Mouse (Mus musculus): Measurements from ENCODE around the gene Abhd14b. TPM values are rescaled to one million over a fixed set of nuclear protein-coding genes. Genes with fewer than 3 reads are reported as not detected.
"Not testable (repeated sequence)": the region's sequence is repeated elsewhere in the genome, so short reads cannot be mapped to it uniquely, and the experiment has no call there.

Gene Abhd14b
- total RNA-seq, 4 experiments from 2014 or later = 14.7 to 17.7 (median 17.0) TPM

DNA sequence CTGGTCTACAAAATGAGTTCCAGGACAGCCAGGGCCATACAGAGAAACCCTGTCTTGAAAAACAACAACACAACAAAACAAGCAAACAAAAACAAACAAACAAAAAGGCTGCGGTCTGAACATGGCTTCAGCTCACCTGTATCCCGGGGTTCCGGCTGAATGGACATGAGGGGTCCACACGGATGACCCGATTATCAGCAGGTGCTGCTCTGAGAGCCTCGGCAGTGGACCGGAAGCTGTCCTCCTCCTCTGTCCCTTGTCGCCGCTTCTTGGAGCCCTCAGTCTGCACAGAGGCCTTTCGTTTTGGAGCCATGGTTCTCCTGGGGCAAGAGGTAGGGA lies 28.4 kb downstream of the Abhd14b start, which contains the start of gene Rrp9:
Rrp9 (plus strand) TSS at position 301 of the 339 bp plus-strand sequence.
- peak in 1 of 2 experiments; percentile 3 for DNase-seq (ENCODE audit: low spot score in 2 of 2)

DNA sequence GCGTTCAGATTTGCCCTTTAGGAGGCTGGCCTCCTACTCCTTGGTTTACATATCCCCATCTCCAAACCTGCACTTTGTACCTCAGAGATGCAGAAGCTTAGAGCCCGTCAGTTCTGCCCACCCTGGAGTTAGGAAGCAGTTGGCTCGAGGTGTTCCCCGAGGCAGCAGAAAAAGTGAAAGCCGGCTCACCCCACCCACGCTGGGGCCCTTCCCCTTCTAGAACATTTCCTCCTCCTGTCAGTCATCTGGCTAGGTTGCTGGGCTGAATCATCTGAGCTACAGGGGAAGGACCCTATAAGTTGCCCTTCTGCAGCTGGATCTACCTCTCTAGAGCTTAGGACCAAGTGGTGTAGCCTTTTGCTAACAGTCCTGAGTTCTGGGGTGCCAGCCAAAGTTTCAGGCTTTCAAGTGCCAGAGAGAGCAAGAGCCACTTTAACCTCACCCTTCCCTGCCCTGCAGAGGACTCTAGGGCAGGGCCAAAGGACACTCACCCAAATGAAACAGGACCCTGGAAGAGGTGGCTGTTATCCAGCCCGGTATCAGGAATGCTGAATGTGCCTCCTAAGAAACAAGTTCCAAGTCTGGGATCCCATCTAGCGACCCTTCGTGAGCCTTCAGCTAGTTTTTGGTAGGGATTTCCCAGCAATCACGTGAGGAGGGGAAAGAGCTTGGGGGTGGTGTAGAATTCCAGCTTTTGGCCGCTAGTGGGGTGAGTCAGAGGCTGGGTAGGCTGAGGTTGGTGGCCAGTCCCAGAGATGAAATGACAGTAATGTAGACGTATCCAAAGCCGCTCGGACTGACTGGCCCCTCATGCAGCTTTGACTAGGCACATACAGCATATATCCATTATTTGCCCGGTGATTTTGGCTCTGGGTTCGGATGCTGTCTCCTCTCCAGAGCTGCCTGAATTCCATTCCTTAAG lies 29.0 kb downstream of the Abhd14b start:
- peak; percentile 21 to 32 for DNase-seq (ENCODE audit: low spot score in 2 of 2)

DNA sequence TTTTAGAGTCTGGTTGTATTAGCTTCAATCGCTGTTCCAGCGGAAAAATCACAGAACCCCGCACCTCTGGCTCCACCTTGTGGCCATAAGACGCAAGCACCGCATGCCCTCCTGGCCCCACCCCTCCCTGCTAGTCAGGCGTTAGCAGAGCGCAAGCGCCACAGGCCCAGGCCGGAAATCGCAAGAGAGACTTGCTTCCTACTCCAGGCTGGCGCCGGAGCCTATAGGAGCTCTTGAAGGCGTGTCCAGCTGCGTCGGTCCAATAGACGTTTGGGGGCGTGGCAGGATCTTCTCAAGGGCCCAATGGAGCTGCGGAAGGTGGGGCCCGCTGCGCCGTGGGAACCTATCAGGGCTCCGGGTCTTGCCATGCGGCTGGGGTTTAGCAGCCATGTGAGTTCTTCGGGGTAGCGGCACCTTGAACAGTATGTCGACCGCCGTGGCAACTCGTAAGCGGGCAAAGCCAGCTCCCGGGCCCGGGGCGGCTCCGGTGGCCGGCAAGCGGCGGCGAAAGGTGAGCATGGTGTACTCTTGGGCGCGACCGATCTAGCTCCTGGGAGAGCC lies 29.7 kb downstream of the Abhd14b start, which contains the start of gene Parp3:
Parp3 (minus strand) TSS at position 26 of the 561 bp plus-strand sequence.
- peak; percentile 100 for DNase-seq (ENCODE audit: low spot score in 2 of 2)

DNA sequence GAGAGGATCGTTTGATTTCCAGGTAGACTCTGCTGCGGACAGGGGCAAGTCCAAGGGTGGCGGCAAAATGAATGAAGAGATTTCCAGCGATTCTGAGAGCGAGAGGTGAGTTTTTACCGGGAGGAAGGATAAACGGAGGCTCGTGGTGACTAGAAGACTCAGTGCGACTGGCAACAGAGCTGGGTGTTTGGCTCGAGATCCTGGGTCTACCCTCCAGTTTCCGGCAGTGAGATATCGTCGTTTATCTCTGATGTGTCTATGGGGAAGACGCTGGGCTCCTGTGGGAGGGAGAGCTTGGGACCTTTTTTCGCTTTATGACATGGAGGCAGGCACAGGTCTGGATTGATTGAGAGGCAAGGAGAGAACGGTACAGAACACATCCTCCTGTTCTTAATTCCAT lies 30.4 kb downstream of the Abhd14b start:
- peak in 1 of 2 experiments; percentile 3 for DNase-seq (ENCODE audit: low spot score in 2 of 2)

DNA sequence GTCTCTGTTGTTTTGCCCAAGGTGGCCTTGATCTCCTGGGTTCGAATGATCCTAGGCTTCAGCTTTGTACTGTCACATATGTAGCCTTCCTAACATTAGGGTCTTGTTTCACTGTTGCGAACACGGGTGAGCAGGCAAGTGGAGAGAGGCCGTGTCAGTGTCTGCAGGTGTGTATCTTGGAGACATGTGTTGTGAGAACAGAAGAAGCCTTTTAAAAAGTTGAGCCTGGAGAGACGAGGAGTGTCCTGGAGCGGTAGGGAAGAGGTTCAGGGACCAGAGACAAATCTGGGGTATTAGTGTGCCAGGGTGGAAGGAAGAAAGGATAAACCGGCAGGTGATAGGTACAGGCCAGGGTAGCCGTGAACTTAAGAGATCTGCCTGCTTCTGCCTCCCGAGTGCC lies 30.8 kb downstream of the Abhd14b start:
- peak in 1 of 2 experiments; percentile 2 for DNase-seq (ENCODE audit: low spot score in 2 of 2)

DNA sequence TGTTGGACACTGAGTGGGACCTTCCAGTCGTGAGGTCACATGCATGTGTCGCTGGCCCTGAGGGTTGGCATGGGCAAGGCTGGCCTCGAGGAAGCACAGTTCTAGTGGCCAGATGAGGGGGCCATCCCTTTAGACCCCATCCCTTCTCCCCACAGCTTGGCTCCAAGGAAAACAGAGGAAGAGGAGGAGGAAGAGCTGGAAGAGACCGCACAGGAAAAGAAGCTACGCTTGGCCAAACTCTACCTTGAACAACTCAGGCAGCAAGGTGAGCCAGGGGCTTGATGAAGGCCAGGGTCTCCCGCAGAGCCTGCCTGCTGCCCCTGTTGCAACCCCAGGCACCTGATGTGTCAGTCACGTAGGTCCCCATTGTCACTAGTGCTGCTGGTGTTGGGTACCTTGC lies 33.3 kb downstream of the Abhd14b start:
- DNase-seq (ENCODE audit: low spot score in 2 of 2) = peak in 1 of 2 experiments; percentile 3

DNA sequence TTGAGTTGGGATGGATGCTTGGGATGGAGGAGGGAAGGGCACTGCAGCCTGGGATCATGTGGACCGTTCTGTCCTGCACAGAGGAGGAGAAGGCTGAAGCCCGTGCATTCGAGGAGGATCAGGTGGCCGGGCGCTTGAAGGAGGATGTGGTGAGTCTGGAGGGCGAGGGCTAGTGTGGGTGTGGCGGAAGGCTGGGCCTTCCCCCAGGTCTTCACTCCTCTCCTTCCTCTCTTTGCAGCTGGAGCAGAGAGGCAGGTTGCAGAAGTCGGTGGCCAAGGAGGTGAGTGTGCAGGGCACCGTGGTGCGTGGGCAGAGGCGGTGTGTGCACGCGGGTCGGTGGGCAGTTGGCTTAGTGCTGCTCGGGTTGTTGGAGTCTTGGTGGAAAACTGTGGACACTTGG lies 33.8 kb downstream of the Abhd14b start:
- DNase-seq (ENCODE audit: low spot score in 2 of 2) = peak in 1 of 2 experiments; percentile 5

DNA sequence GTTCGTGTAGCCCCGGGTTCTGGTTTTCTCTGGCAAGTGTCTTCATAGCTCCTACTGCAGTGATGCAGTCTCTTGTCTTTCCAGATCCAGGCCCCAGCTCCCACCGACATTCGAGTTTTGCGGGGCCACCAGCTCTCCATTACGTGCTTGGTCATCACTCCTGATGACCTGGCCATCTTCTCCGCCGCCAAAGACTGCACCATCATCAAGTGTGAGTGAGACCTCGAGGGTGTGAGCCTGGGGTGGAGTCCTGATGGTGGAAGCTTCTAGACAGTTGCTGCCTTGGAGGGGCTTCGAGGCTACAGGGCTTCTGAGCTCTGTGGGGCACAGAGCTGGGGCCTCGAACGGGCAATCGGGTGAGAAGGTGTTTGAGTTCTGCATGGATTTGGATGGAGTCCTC lies 34.4 kb downstream of the Abhd14b start:
- peak in 1 of 2 experiments; percentile 2 for DNase-seq (ENCODE audit: low spot score in 2 of 2)

DNA sequence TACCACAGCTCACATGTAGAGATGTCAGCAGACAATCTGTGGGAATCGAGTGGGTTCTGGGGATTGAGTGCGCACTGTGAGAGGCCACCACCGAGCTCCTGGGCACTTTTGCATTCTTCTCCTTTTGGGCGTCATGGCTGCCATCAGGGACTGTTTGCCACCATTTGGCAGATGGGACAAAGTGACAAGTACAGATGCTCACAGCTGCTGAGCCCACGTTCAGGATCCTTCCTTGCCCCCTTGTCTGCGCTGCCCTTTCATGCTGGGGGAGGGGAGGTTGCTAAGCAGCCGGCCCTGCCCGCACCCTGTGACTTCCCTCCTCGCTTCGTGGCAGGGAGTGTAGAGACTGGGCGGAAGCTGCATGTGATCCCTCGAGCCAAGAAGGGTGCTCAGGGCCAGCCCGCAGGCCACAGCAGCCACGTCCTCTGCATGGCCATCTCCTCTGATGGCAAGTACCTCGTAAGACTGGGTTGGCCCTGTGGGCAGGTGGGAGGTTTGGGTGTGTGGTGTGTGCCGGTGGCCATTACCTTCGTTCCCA lies 35.4 kb downstream of the Abhd14b start:
- DNase-seq (ENCODE audit: low spot score in 2 of 2) = peak in 1 of 2 experiments; percentile 2

DNA sequence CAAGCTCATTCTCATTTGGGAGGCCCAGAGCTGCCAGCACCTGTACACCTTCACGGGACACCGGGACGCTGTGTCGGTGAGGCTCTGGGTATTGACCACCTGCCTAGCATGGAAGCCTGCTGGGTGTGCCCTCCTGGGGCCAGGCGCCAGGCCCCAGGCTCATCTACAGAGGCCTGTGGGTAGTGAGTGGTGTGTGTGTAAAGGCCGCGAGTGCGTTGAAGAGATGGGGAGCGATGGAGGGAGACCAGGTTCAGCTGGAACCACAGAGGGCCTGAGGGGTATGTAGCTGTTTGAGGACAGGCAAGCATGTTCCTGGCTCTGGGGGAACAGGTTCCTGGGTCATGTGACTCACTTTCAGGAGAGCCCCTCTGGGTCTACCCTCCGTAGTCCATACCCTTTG lies 35.9 kb downstream of the Abhd14b start:
- no peak for DNase-seq (ENCODE audit: low spot score in 2 of 2)

DNA sequence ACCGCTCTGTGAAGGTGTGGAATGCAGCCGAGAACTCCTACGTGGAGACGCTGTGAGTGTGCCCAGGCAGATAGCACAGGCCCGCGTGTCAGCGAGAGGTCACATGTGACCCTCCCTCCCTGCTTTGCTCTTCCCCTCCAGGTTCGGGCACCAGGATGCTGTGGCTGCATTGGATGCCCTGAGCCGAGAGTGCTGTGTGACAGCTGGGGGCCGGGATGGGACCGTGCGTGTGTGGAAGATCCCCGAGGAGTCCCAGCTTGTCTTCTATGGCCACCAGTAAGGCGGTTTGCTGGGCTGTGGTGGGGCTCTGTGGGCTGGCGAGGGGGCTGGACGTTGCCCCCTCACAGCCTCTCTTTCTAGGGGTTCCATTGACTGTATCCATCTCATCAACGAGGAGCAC lies 36.3 kb downstream of the Abhd14b start:
- peak in 1 of 2 experiments; percentile 4 for DNase-seq (ENCODE audit: low spot score in 2 of 2)

DNA sequence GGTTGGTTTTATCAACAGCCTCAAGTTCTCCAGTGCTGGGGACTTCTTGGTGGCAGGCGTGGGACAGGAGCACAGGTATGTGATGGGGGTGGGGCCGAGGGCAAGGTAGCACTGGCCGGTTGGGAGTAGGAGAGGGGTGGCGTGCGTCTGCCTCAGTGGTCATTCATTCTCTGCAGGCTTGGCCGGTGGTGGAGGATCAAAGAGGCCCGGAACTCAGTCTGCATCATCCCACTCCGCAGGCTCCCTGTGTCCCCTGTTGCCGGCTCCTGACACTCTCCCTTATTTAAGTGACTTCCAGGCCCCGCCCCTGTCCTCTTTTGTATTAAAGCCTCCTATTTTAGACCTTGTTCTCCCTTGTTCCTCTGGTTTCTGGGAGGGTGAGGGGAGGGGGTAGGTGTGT lies 37.8 kb downstream of the Abhd14b start:
- peak in 1 of 2 experiments; percentile 2 for DNase-seq (ENCODE audit: low spot score in 2 of 2)

DNA sequence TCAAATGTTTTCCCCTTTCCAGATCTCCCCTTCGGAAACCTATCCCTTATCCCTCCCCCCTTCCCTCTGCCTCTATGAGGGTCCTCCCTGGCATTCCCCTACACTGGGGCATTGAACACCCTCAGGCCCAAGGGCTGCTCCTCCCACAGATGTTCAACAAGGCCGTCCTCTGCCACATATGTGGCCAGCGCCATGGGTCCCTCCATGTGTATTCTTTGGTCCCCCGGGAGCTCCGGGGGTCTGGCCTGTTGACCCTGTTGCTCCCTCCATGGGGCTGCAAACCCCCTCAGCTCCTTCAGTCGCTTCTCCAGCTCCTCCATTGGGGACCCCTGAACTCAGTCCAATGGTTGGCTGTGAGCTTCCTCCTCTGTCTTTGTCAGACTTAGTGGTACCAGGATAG lies 40.3 kb downstream of the Abhd14b start:
- not testable (repeated sequence) for DNase-seq (ENCODE audit: low spot score in 2 of 2)

DNA sequence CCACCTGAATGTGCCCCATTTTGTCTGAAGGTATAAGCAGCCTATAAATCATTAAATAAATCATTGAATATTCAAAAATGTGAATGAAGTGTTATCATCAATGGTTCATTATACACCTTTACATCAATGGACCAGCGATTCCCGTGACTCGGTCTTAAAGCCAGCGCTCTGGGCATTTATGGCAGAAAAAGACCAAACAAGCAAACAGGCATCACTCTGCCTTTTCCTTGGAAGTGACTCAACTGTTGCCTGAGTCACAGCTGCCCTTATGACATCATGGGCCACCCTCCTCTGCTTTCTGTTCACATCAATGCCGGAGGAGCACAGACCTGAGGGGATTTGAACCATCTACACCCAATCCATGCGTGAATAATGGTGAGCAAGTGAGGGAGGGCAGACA lies 52.4 kb downstream of the Abhd14b start, which contains the start of gene Iqcf1:
Iqcf1 (plus strand) TSS at position 301 of the 400 bp plus-strand sequence.
- DNase-seq (ENCODE audit: low spot score in 2 of 2) = no peak

DNA sequence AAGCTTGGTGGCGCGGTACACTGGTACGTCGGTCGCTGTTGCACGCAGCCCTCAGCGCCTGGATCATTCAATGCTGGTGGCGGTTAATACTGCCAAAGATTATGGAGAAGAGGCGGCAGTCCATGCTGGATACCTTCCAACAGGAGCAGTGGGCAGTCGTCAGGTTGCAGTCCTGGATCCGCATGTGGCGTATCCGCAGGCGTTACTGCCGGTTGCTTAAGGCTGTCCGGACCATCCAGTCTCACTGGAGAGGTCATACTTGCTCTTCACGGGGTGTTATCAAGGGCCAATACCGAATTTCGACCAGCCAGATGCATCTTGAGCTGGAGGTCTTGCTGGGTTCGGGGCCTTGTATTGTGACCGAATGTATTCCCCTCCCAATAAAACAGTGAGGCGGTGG lies 54.6 kb downstream of the Abhd14b start:
- no peak for DNase-seq (ENCODE audit: low spot score in 2 of 2)

Other genes starting within 250 kb of the Abhd14b start
- 10 to 100 TPM; 21.7 to 27.4 (median 23.0) TPM for gene Ppm1m, start 247.7 kb upstream of the Abhd14b start, total RNA-seq (2022)
- 10 to 100 TPM; 53.5 to 61.3 (median 56.8) TPM for gene Twf2, start 244.4 kb upstream of the Abhd14b start, total RNA-seq (2022)
- gene Tlr9, start 224.9 kb upstream of the Abhd14b start, total RNA-seq (2022) = 1 to 10 TPM in 3 of 4 experiments, under 1 TPM in 1; 0.94 to 3.2 (median 2.1) TPM
- 100 to 1,000 TPM; 146 to 162 (median 156) TPM for gene Alas1, start 198.8 kb upstream of the Abhd14b start, total RNA-seq (2022)
- gene Poc1a, start 166.4 kb upstream of the Abhd14b start, total RNA-seq (2022) = 10 to 100 TPM; 14.7 to 17.7 (median 16.2) TPM
- 10 to 100 TPM; 78.0 to 84.8 (median 80.5) TPM for gene Dusp7, start 78.8 kb upstream of the Abhd14b start, total RNA-seq (2022)
- 100 to 1,000 TPM; 250 to 295 (median 266) TPM for gene Rpl29, start 18.0 kb upstream of the Abhd14b start, total RNA-seq (2022)
- gene Acy1, start 9.1 kb upstream of the Abhd14b start, total RNA-seq (2022) = 10 to 100 TPM; 14.0 to 21.3 (median 15.0) TPM
- gene Abhd14a, start 219 bp downstream of the Abhd14b start, total RNA-seq (2022) = 10 to 100 TPM; 35.6 to 44.4 (median 40.2) TPM
- 100 to 1,000 TPM; 186 to 215 (median 199) TPM for gene Pcbp4, start 5.8 kb downstream of the Abhd14b start, total RNA-seq (2022)
- gene Gpr62, start 18.5 kb downstream of the Abhd14b start, total RNA-seq (2022) = 10 to 100 TPM in 3 of 4 experiments, 1 to 10 TPM in 1; 9.4 to 12.4 (median 10.6) TPM
- 10 to 100 TPM; 32.7 to 42.1 (median 33.2) TPM for gene Rrp9, start 28.5 kb downstream of the Abhd14b start, total RNA-seq (2022)
- 10 to 100 TPM in 1 of 4 experiments, 1 to 10 TPM in 3; 6.0 to 10.9 (median 7.4) TPM for gene Parp3, start 29.5 kb downstream of the Abhd14b start, total RNA-seq (2022)
- not detected for gene Iqcf1, start 52.5 kb downstream of the Abhd14b start, total RNA-seq (2022)
- not detected for gene Iqcf5, start 67.1 kb downstream of the Abhd14b start, total RNA-seq (2022)
- gene Iqcf3, start 114.2 kb downstream of the Abhd14b start, total RNA-seq (2022) = not detected
- not detected for gene Iqcf4, start 123.5 kb downstream of the Abhd14b start, total RNA-seq (2022)
- not detected for gene Iqcf6, start 179.1 kb downstream of the Abhd14b start, total RNA-seq (2022)
- 10 to 100 TPM; 56.9 to 66.6 (median 59.3) TPM for gene Grm2, start 208.6 kb downstream of the Abhd14b start, total RNA-seq (2022)
- gene Tex264, start 238.5 kb downstream of the Abhd14b start, total RNA-seq (2022) = 100 to 1,000 TPM in 1 of 4 experiments, 10 to 100 TPM in 3; 82.1 to 103 (median 92.2) TPM